Mouse (Mus musculus): ENCODE measurements at regions not wholly inside any gene's neighbourhood (a gene's known extent, or its start where the extent isn't known, plus 50 kb on each side); places are given as distances from the start of the nearest gene placed in this dataset.
"Not testable (repeated sequence)": the region's sequence is repeated elsewhere in the genome, so short reads cannot be mapped to it uniquely, and the experiment has no call there.

- TF ChIP-seq POLR2A (IDR thresholded peaks at IDR 0.05; ENCODE audit: control insufficient read depth, low read depth, low read length); CTCF (IDR thresholded peaks at IDR 0.05; ENCODE audit: control insufficient read depth, insufficient read depth, insufficient replicate concordance, low read depth, low read length): not testable (repeated sequence)
Observed at GRCm38 (mm10) chrX:135110866-135111265, 66.6 kb downstream of the Gm15023 start.

All from testis, adult 2 months (tissue).